Mouse (Mus musculus) liver, embryonic 11.5 days (tissue): ENCODE measurements around the gene Sowahc. TPM values are rescaled to one million over a fixed set of nuclear protein-coding genes. Genes with fewer than 3 reads are reported as not detected.

ENCODE experiments used
- ATAC-seq: fragments of 200-750 bp; cut with Nextera tagmentation; replicated peaks from 2 replicates; pipeline ENCODE4 v1.8.0; 2017; ENCODE audit warnings: moderate number of reproducible peaks, mild to moderate bottlenecking, moderate TSS enrichment, moderate library complexity; ENCODE audit not compliant: low FRiP score
- DNase-seq: peaks from one replicate; pipeline ENCODE4 v3.0.0-alpha.2; 2017; ENCODE audit warnings: low spot score
- H3K27ac ChIP-seq: fragments of 300-500 bp; sonication (generic); 2 replicates; pipeline ENCODE4 v1.5.1; 2014; ENCODE audit warnings: mild to moderate bottlenecking, low read depth, low read length, control low read depth
- H3K27me3 ChIP-seq: fragments of 300-500 bp; sonication (generic); replicated peaks from 2 replicates; pipeline ENCODE4 v1.6.1; 2014; ENCODE audit warnings: low read length, mixed read lengths; ENCODE audit not compliant: control insufficient read depth, insufficient read depth
- H3K36me3 ChIP-seq: fragments of 300-500 bp; sonication (generic); 2 replicates; pipeline ENCODE4 v1.6.1; 2014; ENCODE audit warnings: mild to moderate bottlenecking, low read length, moderate library complexity, mixed read lengths; ENCODE audit not compliant: control insufficient read depth, insufficient read depth
- H3K4me1 ChIP-seq: fragments of 300-500 bp; sonication (generic); replicated peaks from 2 replicates; pipeline ENCODE4 v1.6.1; 2014; ENCODE audit warnings: low read length, mixed read lengths; ENCODE audit not compliant: control insufficient read depth, insufficient read depth
- H3K4me2 ChIP-seq: fragments of 300-500 bp; sonication (generic); 2 replicates; pipeline ENCODE4 v1.6.1; 2014; ENCODE audit warnings: mild to moderate bottlenecking, control low read depth, moderate library complexity
- H3K4me3 ChIP-seq: fragments of 300-500 bp; sonication (generic); 2 replicates; pipeline ENCODE4 v1.5.1; 2014; ENCODE audit warnings: low read depth, low read length, control low read depth
- H3K9ac ChIP-seq: fragments of 300-500 bp; sonication (generic); 2 replicates; pipeline ENCODE4 v1.6.1; 2014; ENCODE audit warnings: low read depth, low read length, control low read depth
- H3K9me3 ChIP-seq: fragments of 300-500 bp; sonication (generic); 2 replicates; pipeline ENCODE4 v1.6.1; 2016; ENCODE audit warnings: low read length, inconsistent platforms, mixed read lengths; ENCODE audit not compliant: control insufficient read depth
- WGBS: fragments of 180-500 bp; shearing (Covaris S2); extraction: QIAGEN DNeasy Blood & Tissue Kit; methylation state at CpG from one replicate; pipeline ENCODE4 v1.1.7; 2014; 5-methylcytosine and 5-hydroxymethylcytosine counted together
- polyA plus RNA-seq: library from polyadenylated mRNA; unstranded; fragments of >200 nt; fragmentation: Nextera tagmentation; extraction: Ambion mirVana; gene quantifications from 2 replicates; pipeline ENCODE4 v1.2.1, GENCODE M21; 2014

Sowahc gene
- polyA plus RNA-seq, 1 experiment from 2014 or later: 3.6 TPM

DNA sequence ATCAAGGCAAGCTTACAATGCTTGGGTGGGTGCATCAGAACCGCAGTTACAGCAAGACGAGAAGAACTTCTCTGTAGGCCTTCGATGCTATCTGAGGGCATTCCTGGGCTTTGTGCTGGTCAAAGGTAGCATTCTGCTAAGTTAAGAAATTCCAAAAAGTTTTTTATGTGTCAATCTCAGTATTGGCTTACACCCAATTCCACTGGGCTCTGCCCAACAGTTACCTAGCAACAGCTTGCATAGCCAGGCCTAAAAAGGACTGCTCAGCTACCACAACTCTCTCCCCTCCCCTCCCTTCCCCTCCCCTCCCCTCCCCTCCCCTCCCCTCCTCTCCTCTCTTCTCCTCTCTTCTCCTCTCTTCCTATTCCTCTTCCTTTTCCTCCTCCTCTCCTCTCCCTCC, 39.9 kb downstream of the Sowahc start:
- no peak overlapping the region for H3K9ac ChIP-seq
- H3K4me2 ChIP-seq: no peak overlapping the region
- peaks cover 14% of the 10 kb centered on the region for H3K4me1 ChIP-seq
- ATAC-seq (no peak), DNase-seq (no peak)
- 77% methylated on average over 3 of the region's 3 CpGs for WGBS
- H3K4me3 ChIP-seq: no peak overlapping the region
- no peak overlapping the region for H3K27ac ChIP-seq
- no peaks in the 10 kb centered on the region for H3K9me3 ChIP-seq
- H3K36me3 ChIP-seq: no peaks in the 10 kb centered on the region
- no peaks in the 10 kb centered on the region for H3K27me3 ChIP-seq

DNA sequence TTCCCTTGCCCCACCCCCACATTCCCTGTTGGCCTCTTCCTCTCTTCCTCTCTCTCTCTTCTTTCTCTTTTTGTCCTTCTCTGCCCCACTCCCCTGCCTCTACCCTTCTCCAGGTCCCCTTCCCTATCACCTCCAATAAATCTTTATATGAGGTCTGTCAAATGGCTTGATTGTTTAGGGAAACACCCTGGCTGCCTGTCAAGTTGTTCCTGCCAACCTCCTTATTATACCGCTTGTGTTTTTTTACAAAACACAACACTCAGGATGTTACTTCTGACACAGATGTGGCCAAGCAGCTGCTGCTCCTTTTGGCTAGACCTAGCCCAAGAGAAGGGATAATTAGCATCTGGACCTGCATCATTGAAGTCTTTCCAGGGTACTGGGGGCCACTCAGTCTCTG, 40.3 kb downstream of the Sowahc start:
- Histone ChIP-seq H3K4me1 (peaks cover 14% of the 10 kb centered on the region), H3K27me3 (no peaks in the 10 kb centered on the region), H3K9ac (no peak overlapping the region), H3K27ac (no peak overlapping the region), H3K9me3 (no peaks in the 10 kb centered on the region), H3K36me3 (no peaks in the 10 kb centered on the region), H3K4me2 (no peak overlapping the region), H3K4me3 (no peak overlapping the region)
- ATAC-seq (no peak), DNase-seq (no peak)
- WGBS: 89% methylated on average over 1 of the region's 1 CpGs

GRCm38 (mm10) chr10:59262979-59263378, 41.2 kb downstream of the Sowahc start:
- no peak overlapping the region for H3K27ac ChIP-seq
- ATAC-seq (no peak), DNase-seq (no peak)
- no peaks in the 10 kb centered on the region for H3K27me3 ChIP-seq
- 61% methylated on average over 7 of the region's 7 CpGs for WGBS
- peaks cover 14% of the 10 kb centered on the region for H3K4me1 ChIP-seq
- no peaks in the 10 kb centered on the region for H3K36me3 ChIP-seq
- no peak overlapping the region for H3K9ac ChIP-seq
- H3K9me3 ChIP-seq: no peaks in the 10 kb centered on the region
- H3K4me2 ChIP-seq: no peak overlapping the region
- H3K4me3 ChIP-seq: no peak overlapping the region

GRCm38 (mm10) chr10:59265067-59265466, 43.3 kb downstream of the Sowahc start:
- WGBS: 32% methylated on average over 7 of the region's 7 CpGs
- no peak overlapping the region for H3K4me2 ChIP-seq
- no peak for DNase-seq

DNA sequence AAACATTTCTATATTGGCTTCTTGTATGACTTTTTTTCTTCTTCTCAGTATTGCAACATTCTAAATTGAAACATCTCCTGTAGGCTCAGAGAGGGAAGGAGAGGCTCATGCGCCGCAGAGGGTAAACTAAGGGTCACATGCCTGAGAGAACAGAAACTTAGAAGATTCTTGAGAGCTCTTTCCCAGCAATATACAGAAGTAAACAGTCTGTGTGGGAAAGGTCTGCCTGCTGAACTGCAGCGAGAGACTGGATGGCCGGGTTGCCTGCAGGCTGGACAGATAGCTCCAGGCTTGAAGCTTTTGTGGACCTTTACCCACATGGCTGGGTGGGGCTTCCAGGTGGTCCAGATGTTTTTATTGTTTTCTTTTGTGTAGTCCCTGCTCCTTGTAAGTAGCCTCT, 43.9 kb downstream of the Sowahc start:
- Histone ChIP-seq H3K9ac (no peak overlapping the region), H3K9me3 (no peaks in the 10 kb centered on the region), H3K4me1 (peaks cover 14% of the 10 kb centered on the region), H3K36me3 (no peaks in the 10 kb centered on the region), H3K4me3 (no peak overlapping the region), H3K4me2 (no peak overlapping the region), H3K27me3 (no peaks in the 10 kb centered on the region), H3K27ac (peak overlapping the region; percentile 34; the same call in 1 of the 2 replicates)
- ATAC-seq (no peak), DNase-seq (no peak)
- 45% methylated on average over 4 of the region's 4 CpGs for WGBS

More at GRCm38 (mm10) chr10:59265067-59265466, 43.3 kb downstream of the Sowahc start:
- H3K4me1 ChIP-seq: peaks cover 14% of the 10 kb centered on the region
- H3K9ac ChIP-seq: no peak overlapping the region
- H3K4me3 ChIP-seq: no peak overlapping the region
- ATAC-seq: peak; percentile 69
- 0 out of 2 replicates have a peak overlapping the region, but pooled peaks have one; percentile 2 for H3K27ac ChIP-seq
- H3K9me3 ChIP-seq: no peaks in the 10 kb centered on the region
- no peaks in the 10 kb centered on the region for H3K27me3 ChIP-seq
- no peaks in the 10 kb centered on the region for H3K36me3 ChIP-seq

DNA sequence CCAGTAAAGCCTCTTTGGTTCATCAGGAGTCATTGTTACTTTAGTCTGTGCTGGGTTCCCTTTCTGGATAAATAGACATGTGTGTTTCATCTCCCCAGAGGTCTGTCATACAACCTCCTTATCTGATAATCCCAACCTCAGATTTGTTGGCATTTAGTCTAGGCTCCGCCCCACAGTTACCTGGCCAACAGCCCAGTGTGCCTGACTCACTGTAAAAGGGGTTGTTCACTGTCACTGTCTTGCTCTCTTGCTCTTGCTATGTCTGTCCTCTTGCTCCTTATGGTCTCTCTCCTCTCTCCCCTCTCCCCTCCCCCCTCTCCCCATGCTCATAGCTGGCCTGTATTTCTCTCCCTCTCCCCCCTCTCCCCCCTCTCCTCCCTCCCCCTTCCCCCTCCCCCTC, 44.3 kb downstream of the Sowahc start:
- ATAC-seq: no peak
- DNase-seq: no peak
- 91% methylated on average over 1 of the region's 1 CpGs for WGBS

GRCm38 (mm10) chr10:59267275-59267674, 45.5 kb downstream of the Sowahc start:
- WGBS: 87% methylated on average over 2 of the region's 2 CpGs

More for the DNA sequence above, 44.3 kb downstream of the Sowahc start:
- Histone ChIP-seq H3K27me3 (no peaks in the 10 kb centered on the region), H3K4me2 (no peak overlapping the region), H3K4me1 (peaks cover 14% of the 10 kb centered on the region), H3K9me3 (no peaks in the 10 kb centered on the region), H3K9ac (no peak overlapping the region), H3K36me3 (no peaks in the 10 kb centered on the region), H3K27ac (peak overlapping the region; percentile 34; the same call in 1 of the 2 replicates), H3K4me3 (no peak overlapping the region)

GRCm38 (mm10) chr10:59268109-59268508, 46.4 kb downstream of the Sowahc start:
- Histone ChIP-seq H3K4me2 (no peak overlapping the region), H3K36me3 (no peaks in the 10 kb centered on the region), H3K9ac (no peak overlapping the region), H3K27ac (no peak overlapping the region), H3K4me3 (no peak overlapping the region), H3K4me1 (peaks cover 14% of the 10 kb centered on the region), H3K27me3 (no peaks in the 10 kb centered on the region), H3K9me3 (no peaks in the 10 kb centered on the region)
- 47% methylated on average over 4 of the region's 4 CpGs for WGBS
- DNase-seq (no peak), ATAC-seq (no peak)

More at GRCm38 (mm10) chr10:59267275-59267674, 45.5 kb downstream of the Sowahc start:
- no peaks in the 10 kb centered on the region for H3K27me3 ChIP-seq
- no peaks in the 10 kb centered on the region for H3K9me3 ChIP-seq
- H3K9ac ChIP-seq: no peak overlapping the region
- H3K4me3 ChIP-seq: no peak overlapping the region
- no peak overlapping the region for H3K4me2 ChIP-seq
- DNase-seq (no peak), ATAC-seq (no peak)
- H3K27ac ChIP-seq: no peak overlapping the region
- H3K4me1 ChIP-seq: peaks cover 14% of the 10 kb centered on the region
- no peaks in the 10 kb centered on the region for H3K36me3 ChIP-seq

GRCm38 (mm10) chr10:59268754-59269153, 47.0 kb downstream of the Sowahc start:
- Histone ChIP-seq H3K9me3 (no peaks in the 10 kb centered on the region), H3K27ac (no peak overlapping the region), H3K4me1 (peaks cover 14% of the 10 kb centered on the region), H3K36me3 (no peaks in the 10 kb centered on the region), H3K4me2 (no peak overlapping the region), H3K27me3 (no peaks in the 10 kb centered on the region), H3K4me3 (no peak overlapping the region), H3K9ac (no peak overlapping the region)
- DNase-seq (no peak), ATAC-seq (no peak)
- WGBS: 51% methylated on average over 3 of the region's 3 CpGs
